Mouse (Mus musculus): ENCODE results near the gene Unc119. TPM values are rescaled to one million over a fixed set of nuclear protein-coding genes. Genes with fewer than 3 reads are reported as not detected.

Unc119 gene
- total RNA-seq, 2 experiments from 2014 or later: 27.6 to 32.2 TPM

- DNase-seq (ENCODE audit: low spot score in 2 of 2): no peak
These were observed 24.4 kb downstream of the Unc119 start for GRCm38 (mm10) chr11:78367456-78368225.

DNA sequence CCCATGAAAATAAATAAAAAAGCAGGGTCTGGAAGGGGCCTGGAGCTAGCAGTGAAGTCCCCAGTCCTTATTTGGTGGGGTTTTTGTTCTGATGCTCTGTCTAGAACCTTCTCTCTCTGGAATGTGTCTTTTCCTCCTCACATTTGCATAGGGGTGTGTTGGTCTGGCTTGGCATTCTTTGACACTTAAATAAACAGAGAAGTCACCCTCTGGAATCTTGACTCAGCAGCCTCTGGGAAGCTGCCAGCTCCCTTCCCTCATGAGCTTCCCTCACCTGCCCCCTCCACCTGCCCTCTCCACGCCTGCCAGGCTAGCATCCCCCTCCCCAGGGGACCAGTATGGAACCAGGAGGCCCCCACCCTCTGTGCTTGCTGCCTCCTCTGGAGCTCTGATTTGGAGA is 27.1 kb downstream of the Unc119 start:
- no peak for DNase-seq (ENCODE audit: low spot score in 2 of 2)

- no peak for DNase-seq (ENCODE audit: low spot score in 2 of 2)
These were observed 28.4 kb downstream of the Unc119 start for GRCm38 (mm10) chr11:78371711-78372110.

GRCm38 (mm10) chr11:78372166-78372565 is 28.9 kb downstream of the Unc119 start:
- no peak for DNase-seq (ENCODE audit: low spot score in 2 of 2)

DNA sequence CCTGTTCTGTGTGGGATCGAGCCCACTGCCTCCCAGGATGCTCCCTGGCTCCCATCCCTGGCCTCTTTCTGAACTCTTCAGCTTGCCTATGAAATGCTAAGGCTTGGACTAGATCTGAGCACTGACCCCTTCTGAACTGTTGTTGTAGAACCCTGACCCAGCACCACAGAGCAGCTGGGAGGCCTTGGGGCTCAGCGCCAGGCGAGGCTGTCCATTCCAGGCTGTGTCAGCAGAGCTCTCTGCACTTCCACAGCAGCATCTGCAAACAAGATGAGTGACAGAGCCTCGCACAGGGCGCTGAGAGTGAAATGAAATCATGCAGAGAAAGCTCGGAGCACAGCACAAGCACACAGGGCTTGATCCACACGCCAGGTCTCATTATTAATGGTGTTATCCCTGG is 29.3 kb downstream of the Unc119 start:
- DNase-seq (ENCODE audit: low spot score in 2 of 2): no peak

DNA sequence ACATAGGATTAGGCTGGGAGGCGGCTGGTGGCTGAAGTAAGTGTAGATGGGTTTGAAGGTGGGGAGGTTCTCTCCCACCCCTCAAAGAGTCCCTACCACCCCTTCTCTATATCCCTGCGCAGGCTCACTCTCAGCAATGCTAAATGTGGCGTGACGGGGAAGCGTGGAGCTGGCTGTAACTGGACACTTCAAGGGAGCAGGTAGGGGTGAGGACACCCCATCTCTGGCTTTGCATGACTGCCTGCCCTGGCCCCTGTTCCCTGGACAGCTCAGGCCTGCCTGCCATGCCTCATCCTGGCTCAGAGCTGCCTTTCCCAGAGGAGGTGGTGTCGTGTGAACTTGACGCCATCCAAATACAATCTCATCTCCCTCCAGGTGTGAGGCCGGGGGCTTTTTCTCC is 30.9 kb downstream of the Unc119 start:
- DNase-seq (ENCODE audit: low spot score in 2 of 2): no peak

- no peak for DNase-seq (ENCODE audit: low spot score in 2 of 2)
These were observed 34.4 kb downstream of the Unc119 start for GRCm38 (mm10) chr11:78377549-78378159.

GRCm38 (mm10) chr11:78380351-78380750 is 37.1 kb downstream of the Unc119 start:
- DNase-seq (ENCODE audit: low spot score in 2 of 2): no peak

DNA sequence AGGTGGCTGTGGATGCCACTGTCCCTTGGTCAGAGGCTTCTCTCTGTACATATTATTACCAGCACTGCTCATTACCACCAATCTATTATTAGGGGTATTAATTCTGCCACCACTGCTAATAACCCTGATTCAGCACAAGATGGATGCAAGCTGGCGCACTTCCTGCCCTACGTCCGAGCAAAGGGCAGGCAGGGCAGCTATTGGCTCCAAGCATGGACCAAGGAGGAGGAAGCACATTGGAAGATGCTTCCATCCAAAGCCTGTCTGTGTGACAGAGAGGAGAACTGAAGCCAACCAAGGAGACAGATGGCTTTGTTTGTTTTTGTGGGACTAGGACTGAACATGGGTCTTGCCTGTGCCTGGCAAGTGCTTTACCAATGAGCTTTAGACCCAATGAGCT is 37.7 kb downstream of the Unc119 start:
- DNase-seq (ENCODE audit: low spot score in 2 of 2): peak in 1 of 2 experiments; percentile 28

DNA sequence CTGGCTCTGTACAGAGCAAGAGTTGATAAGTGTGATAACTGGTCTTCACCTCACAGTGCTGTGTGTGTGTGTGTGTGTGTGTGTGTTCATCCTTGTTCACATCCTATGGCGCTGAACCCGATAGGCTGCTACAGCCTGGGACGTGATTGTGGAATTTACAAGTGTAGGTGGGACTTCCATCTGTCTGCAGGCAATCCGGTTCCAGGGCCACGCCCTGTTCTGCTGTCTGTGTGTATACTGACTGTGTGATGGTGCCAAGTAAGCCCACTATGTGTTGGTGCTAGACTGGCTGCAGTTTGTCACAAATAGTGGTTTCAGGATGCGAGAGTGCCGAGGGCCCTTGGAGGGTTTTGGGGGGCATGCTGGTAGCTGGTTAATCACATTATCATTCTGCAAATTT is 39.0 kb downstream of the Unc119 start:
- DNase-seq (ENCODE audit: low spot score in 2 of 2): peak in 1 of 2 experiments; percentile 51

- DNase-seq (ENCODE audit: low spot score in 2 of 2): no peak
These were observed 39.4 kb downstream of the Unc119 start for GRCm38 (mm10) chr11:78382701-78383100.

GRCm38 (mm10) chr11:78385776-78386175 is 42.5 kb downstream of the Unc119 start:
- DNase-seq (ENCODE audit: low spot score in 2 of 2): no peak

GRCm38 (mm10) chr11:78386508-78387043 is 43.3 kb downstream of the Unc119 start, which contains the start of gene Foxn1:
Gene Foxn1, minus strand, starts transcription at chr11:78386558.
- no peak for DNase-seq (ENCODE audit: low spot score in 2 of 2)

DNA sequence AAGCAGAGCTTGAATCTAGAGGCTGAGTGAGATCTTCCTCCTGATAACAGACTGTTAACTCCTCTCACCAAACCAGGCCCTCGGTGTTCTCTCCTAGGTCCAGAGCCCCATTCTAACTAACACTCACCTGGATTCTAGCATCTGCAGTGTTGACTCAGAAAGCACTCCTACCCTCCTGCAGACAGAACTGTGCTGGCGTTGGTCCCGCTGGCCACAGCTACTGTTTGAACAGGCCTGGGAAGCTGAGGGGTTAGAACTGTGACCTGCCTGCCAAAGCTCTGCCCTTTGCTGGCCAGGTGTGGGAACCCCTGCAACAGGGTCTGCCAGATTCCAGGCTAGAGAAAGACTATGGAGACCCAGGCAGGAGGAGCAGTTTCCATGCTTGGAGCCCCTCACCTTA is 49.4 kb downstream of the Unc119 start:
- DNase-seq (ENCODE audit: low spot score in 2 of 2): no peak

DNA sequence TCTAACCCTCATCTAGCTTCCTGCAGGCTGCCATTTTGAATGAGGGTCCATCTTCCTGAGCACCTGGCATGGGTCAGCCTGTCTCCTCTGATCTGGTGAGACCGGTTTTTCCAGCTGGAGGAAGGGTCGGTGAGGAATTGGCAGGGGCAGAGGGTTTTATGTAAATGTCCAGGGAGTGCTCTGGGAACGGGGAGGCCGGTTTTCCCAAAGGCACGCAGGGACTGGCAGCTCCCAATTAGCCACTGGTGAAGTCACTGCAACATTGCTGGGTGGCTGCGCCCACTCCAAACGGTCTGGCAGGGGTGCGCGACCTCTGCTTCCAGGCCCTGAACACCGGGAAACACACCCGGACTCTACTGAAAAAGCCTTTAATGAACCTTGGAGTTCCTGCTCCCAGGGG is 53.7 kb downstream of the Unc119 start:
- DNase-seq (ENCODE audit: low spot score in 2 of 2): no peak

DNA sequence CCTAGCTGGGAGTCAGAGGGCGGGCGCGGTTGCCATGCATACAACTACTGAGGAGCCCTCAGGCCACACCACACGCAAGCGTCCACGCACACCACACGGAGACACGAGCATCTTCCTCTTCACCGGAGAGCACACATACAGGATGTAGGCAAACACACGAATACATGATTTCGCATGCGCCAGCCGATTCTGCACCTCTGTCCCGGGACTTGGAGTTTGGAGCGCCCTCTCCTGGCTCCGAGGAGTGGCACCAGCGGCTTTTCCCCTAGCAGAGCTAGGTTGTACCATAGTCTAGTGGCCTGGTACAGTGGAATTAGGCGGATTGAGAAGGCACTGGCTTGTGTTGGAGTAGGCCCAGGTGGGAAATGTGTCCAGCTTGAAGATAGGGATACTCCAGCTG is 54.1 kb downstream of the Unc119 start:
- peak; percentile 50 to 58 for DNase-seq (ENCODE audit: low spot score in 2 of 2)

GRCm38 (mm10) chr11:78398212-78398611 is 54.9 kb downstream of the Unc119 start:
- no peak for DNase-seq (ENCODE audit: low spot score in 2 of 2)

Other genes with a start within 250 kb of the Unc119 start
- gene Fam222b, start 248.8 kb upstream of the Unc119 start, total RNA-seq (2021): 10 to 100 TPM; 26.7 to 30.7 TPM
- gene Traf4, start 177.9 kb upstream of the Unc119 start, total RNA-seq (2021): 10 to 100 TPM; 33.8 to 34.9 TPM
- gene Nek8, start 166.8 kb upstream of the Unc119 start, total RNA-seq (2021): 1 to 10 TPM; 4.2 to 4.7 TPM
- gene Tlcd1, start 166.8 kb upstream of the Unc119 start, total RNA-seq (2021): 10 to 100 TPM; 33.0 to 37.0 TPM
- 100 to 1,000 TPM; 674 to 733 TPM for gene Rpl23a, start 159.9 kb upstream of the Unc119 start, total RNA-seq (2021)
- 10 to 100 TPM; 34.1 to 40.0 TPM for gene Rab34, start 155.1 kb upstream of the Unc119 start, total RNA-seq (2021)
- gene Proca1, start 150.1 kb upstream of the Unc119 start, total RNA-seq (2021): 1 to 10 TPM; 6.7 to 6.9 TPM
- 10 to 100 TPM; 64.4 to 66.4 TPM for gene Sdf2, start 97.7 kb upstream of the Unc119 start, total RNA-seq (2021)
- gene Supt6, start 97.5 kb upstream of the Unc119 start, total RNA-seq (2021): 100 to 1,000 TPM; 102 to 112 TPM
- gene 2610507B11Rik, start 81.7 kb upstream of the Unc119 start, total RNA-seq (2021): 100 to 1,000 TPM; 210 TPM
- gene BC030499, start 52.6 kb upstream of the Unc119 start, total RNA-seq (2021): 1 to 10 TPM; 1.4 to 2.6 TPM
- 1 to 10 TPM; 5.0 to 6.6 TPM for gene Spag5, start 42.0 kb upstream of the Unc119 start, total RNA-seq (2021)
- gene Aldoc, start 20.5 kb upstream of the Unc119 start, total RNA-seq (2021): 100 to 1,000 TPM; 663 to 756 TPM
- gene Pigs, start 15.1 kb upstream of the Unc119 start, total RNA-seq (2021): 10 to 100 TPM; 70.8 to 76.7 TPM
- not detected for gene Foxn1, start 43.1 kb downstream of the Unc119 start, total RNA-seq (2021)
- not detected for gene Slc13a2, start 78.7 kb downstream of the Unc119 start, total RNA-seq (2021)
- 1 to 10 TPM; 9.6 to 9.8 TPM for gene Slc46a1, start 122.2 kb downstream of the Unc119 start, total RNA-seq (2021)
- 10 to 100 TPM; 51.0 to 53.2 TPM for gene Sarm1, start 154.3 kb downstream of the Unc119 start, total RNA-seq (2021)
- gene Vtn, start 155.6 kb downstream of the Unc119 start, total RNA-seq (2021): 10 to 100 TPM; 65.7 to 71.5 TPM
- 1 to 10 TPM; 3.9 to 4.5 TPM for gene Sebox, start 160.0 kb downstream of the Unc119 start, total RNA-seq (2021)
- gene Tmem199, start 168.7 kb downstream of the Unc119 start, total RNA-seq (2021): 10 to 100 TPM; 36.0 to 40.7 TPM
- gene Poldip2, start 168.7 kb downstream of the Unc119 start, total RNA-seq (2021): 100 to 1,000 TPM; 118 to 120 TPM
- gene Tnfaip1, start 192.8 kb downstream of the Unc119 start, total RNA-seq (2021): 10 to 100 TPM; 38.1 to 40.9 TPM
- 10 to 100 TPM; 73.7 to 79.8 TPM for gene Ift20, start 192.9 kb downstream of the Unc119 start, total RNA-seq (2021)
- gene Tmem97, start 207.3 kb downstream of the Unc119 start, total RNA-seq (2021): 10 to 100 TPM; 13.3 to 19.0 TPM